Mouse (Mus musculus): Measurements from ENCODE around the gene Tmprss11g. TPM values are rescaled to one million over a fixed set of nuclear protein-coding genes. Genes with fewer than 3 reads are reported as not detected.

The Tmprss11g gene
- polyA plus RNA-seq, 1 experiment from 2014 or later = not detected

Other genes with a start within 250 kb of the Tmprss11g start
- gene Tmprss11c, start 229.3 kb downstream of the Tmprss11g start, polyA plus RNA-seq (2016; fragmentation: Nextera tagmentation; extraction: Ambion mirVana) = not detected in 2 replicates
- gene Tmprss11d, start 145.2 kb downstream of the Tmprss11g start, polyA plus RNA-seq (2016; fragmentation: Nextera tagmentation; extraction: Ambion mirVana) = not detected in 2 replicates
- not detected in 2 replicates for gene Tmprss11a, start 49.6 kb downstream of the Tmprss11g start, polyA plus RNA-seq (2016; fragmentation: Nextera tagmentation; extraction: Ambion mirVana)
- gene Tmprss11f, start 113.8 kb upstream of the Tmprss11g start, polyA plus RNA-seq (2016; fragmentation: Nextera tagmentation; extraction: Ambion mirVana) = 0.04 TPM in 1 of 2 replicates, not detected in the other
- gene Tmprss11b, start 157.8 kb upstream of the Tmprss11g start, polyA plus RNA-seq (2016; fragmentation: Nextera tagmentation; extraction: Ambion mirVana) = not detected in 2 replicates
- gene Tmprss11e, start 227.2 kb upstream of the Tmprss11g start, polyA plus RNA-seq (2016; fragmentation: Nextera tagmentation; extraction: Ambion mirVana) = not detected in 2 replicates